Mouse (Mus musculus): ENCODE measurements around the gene Tmem123. TPM values are rescaled to one million over a fixed set of nuclear protein-coding genes. Genes with fewer than 3 reads are reported as not detected.

Gene Tmem123
- polyA plus RNA-seq, 1 experiment from 2014 or later = 93.6 TPM

GRCm38 (mm10) chr9:7836331-7836730 is 72.5 kb downstream of the Tmem123 start:
- WGBS = 0% methylated on average over 16 of the region's 16 CpGs
- peaks cover 24% of the 10 kb centered on the region for H3K36me3 ChIP-seq
- H3K4me3 ChIP-seq (replicated peaks) = peak overlapping the region; percentile 70
- H3K4me2 ChIP-seq = peak overlapping the region; percentile 74
- H3K27me3 ChIP-seq = no peaks in the 10 kb centered on the region
- H3K27ac ChIP-seq = peak overlapping the region; percentile 98
- ATAC-seq (replicated peaks; ENCODE audit: low FRiP score) = peak; percentile 63
- H3K9me3 ChIP-seq (replicated peaks) = no peaks in the 10 kb centered on the region
- H3K9ac ChIP-seq = peak overlapping the region; percentile 81
- H3K4me1 ChIP-seq = peaks cover 20% of the 10 kb centered on the region

- Histone ChIP-seq H3K9me3 (replicated peaks) (no peaks in the 10 kb centered on the region), H3K9ac (peak within 1 kb of the TSS; percentile 81), H3K4me3 (replicated peaks) (peak within 1 kb of the TSS; percentile 70), H3K27ac (peak within 1 kb of the TSS; percentile 98), H3K36me3 (peaks cover 24% of the 10 kb centered on the region), H3K4me2 (peak within 1 kb of the TSS; percentile 74), H3K4me1 (peaks cover 20% of the 10 kb centered on the region), H3K27me3 (no peaks in the 10 kb centered on the region)
- ATAC-seq (replicated peaks; ENCODE audit: low FRiP score) = peak; percentile 98
- under 1% methylated on average over 68 of the region's 68 CpGs for WGBS
These were observed 73.3 kb downstream of the Tmem123 start, which contains the start of gene Birc2 for GRCm38 (mm10) chr9:7836905-7837805. TSS of gene Birc2 (minus strand) at chr9:7837064.

- Histone ChIP-seq H3K9ac (peak overlapping the region; percentile 81), H3K4me1 (peaks cover 15% of the 10 kb centered on the region), H3K27ac (peak overlapping the region; percentile 98), H3K9me3 (replicated peaks) (no peaks in the 10 kb centered on the region), H3K4me2 (peak overlapping the region; percentile 74), H3K4me3 (replicated peaks) (peak overlapping the region; percentile 70), H3K36me3 (peaks cover 19% of the 10 kb centered on the region), H3K27me3 (no peaks in the 10 kb centered on the region)
- peak; percentile 4; the same call in 1 of the 2 replicates for ATAC-seq (replicated peaks; ENCODE audit: low FRiP score)
- WGBS = 18% methylated on average over 14 of the region's 14 CpGs
These were observed 74.1 kb downstream of the Tmem123 start for GRCm38 (mm10) chr9:7837806-7838440.

- no peak for ATAC-seq (replicated peaks; ENCODE audit: low FRiP score)
- Histone ChIP-seq H3K4me1 (no peaks in the 10 kb centered on the region; the same call in 1 of the 2 replicates), H3K27ac (no peak overlapping the region), H3K9me3 (replicated peaks) (no peaks in the 10 kb centered on the region), H3K27me3 (no peaks in the 10 kb centered on the region), H3K4me3 (replicated peaks) (no peak overlapping the region), H3K9ac (no peak overlapping the region), H3K36me3 (no peaks in the 10 kb centered on the region), H3K4me2 (no peak overlapping the region)
- WGBS = 63% methylated on average over 6 of the region's 6 CpGs
These were observed 77.4 kb downstream of the Tmem123 start for GRCm38 (mm10) chr9:7841221-7841620.

Small RNA genes within 50 kb of the gene (microRNA-seq; reads per million reads assigned to microRNA genes)
- 3.1 reads per million, percentile 15 among the genes with 10 or more reads in this experiment for gene Mir5618

Other genes with a start within 250 kb of the Tmem123 start
- gene Mmp8, start 205.6 kb upstream of the Tmem123 start, polyA plus RNA-seq (2015; fragmentation: Nextera tagmentation; extraction: Ambion mirVana) = 0.65 and 0.87 TPM in 2 replicates
- not detected in 2 replicates for gene Mmp27, start 192.6 kb upstream of the Tmem123 start, polyA plus RNA-seq (2015; fragmentation: Nextera tagmentation; extraction: Ambion mirVana)
- not detected in 2 replicates for gene Mmp20, start 135.8 kb upstream of the Tmem123 start, polyA plus RNA-seq (2015; fragmentation: Nextera tagmentation; extraction: Ambion mirVana)
- gene Mmp7, start 72.0 kb upstream of the Tmem123 start, polyA plus RNA-seq (2015; fragmentation: Nextera tagmentation; extraction: Ambion mirVana) = not detected in 2 replicates
- gene Birc2, start 73.0 kb downstream of the Tmem123 start, polyA plus RNA-seq (2015; fragmentation: Nextera tagmentation; extraction: Ambion mirVana) = 35.6 and 37.9 TPM in 2 replicates
- gene Birc3, start 109.1 kb downstream of the Tmem123 start, polyA plus RNA-seq (2015; fragmentation: Nextera tagmentation; extraction: Ambion mirVana) = 6.6 and 7.9 TPM in 2 replicates
- gene Yap1, start 240.6 kb downstream of the Tmem123 start, polyA plus RNA-seq (2015; fragmentation: Nextera tagmentation; extraction: Ambion mirVana) = 38.0 and 40.0 TPM in 2 replicates